8 mouse cellular contexts compared by ENCODE assay signal in the genomic region with DNA sequence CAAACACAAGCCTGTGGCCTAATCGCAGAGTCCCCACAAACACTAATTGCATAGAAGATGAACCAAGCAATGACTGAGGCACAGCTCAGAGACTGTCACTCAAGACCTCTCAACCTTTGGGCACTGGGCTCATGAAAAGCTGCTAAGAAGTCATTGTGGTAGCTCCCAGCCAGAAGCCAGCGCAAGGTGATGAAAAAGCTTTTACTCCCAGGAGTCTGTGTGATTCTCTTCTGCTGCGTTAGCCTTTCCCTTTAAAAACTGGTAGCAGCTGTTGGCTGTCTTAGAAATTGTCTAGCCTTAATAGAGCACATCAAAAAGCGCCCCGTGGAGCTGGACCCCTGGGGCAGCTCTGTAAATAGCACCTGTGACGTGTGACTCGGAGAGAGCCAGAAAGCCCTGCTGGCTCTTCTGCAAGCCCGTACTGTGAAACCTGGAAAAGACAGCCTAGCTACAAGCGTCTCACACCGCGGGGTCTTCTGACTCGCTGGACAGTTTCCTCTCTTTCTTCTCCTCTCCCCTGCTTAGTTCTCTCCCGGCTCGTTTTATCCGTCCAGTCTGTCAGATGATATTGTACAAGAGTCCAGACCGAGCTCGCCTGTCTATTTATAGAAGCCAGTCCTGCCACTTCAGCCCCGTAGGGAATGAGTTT. TPM values are rescaled to one million over a fixed set of nuclear protein-coding genes. Genes with fewer than 3 reads are reported as not detected.
A peak's percentile ranks its signal among the peaks of the same experiment; 100 is the strongest.
DNase-seq lines count a peak whose midpoint lies in the region; ATAC-seq and TF ChIP-seq lines count a peak whose summit lies in the region.

No protein-coding gene starts in this region.

- peak; percentile 64 for ATAC-seq in limb, embryonic 13.5 days (ENCODE audit: low FRiP score, low read depth)

- no peaks in the 10 kb centered on the region for H3K79me2 ChIP-seq in myocyte (ENCODE audit: control insufficient read depth, insufficient read depth)

- 16% methylated on average over 18 of the region's 18 CpGs for WGBS in forebrain, embryonic 10.5 days
- WGBS in limb, embryonic 13.5 days = 7% methylated on average over 18 of the region's 18 CpGs

- no peak overlapping the region for H3ac ChIP-seq in myocyte (ENCODE audit: control insufficient read depth, insufficient read length)

- no peaks in the 10 kb centered on the region for H3K9me3 ChIP-seq in forebrain, embryonic 10.5 days
- no peaks in the 10 kb centered on the region for H3K9me3 ChIP-seq in limb, embryonic 13.5 days

- H3K36me3 ChIP-seq in forebrain, embryonic 10.5 days (replicated peaks) = no peaks in the 10 kb centered on the region
- no peaks in the 10 kb centered on the region for H3K36me3 ChIP-seq in limb, embryonic 13.5 days
- H3K36me3 ChIP-seq in myocyte (ENCODE audit: control insufficient read depth, insufficient read depth) = no peaks in the 10 kb centered on the region

- peak overlapping the region; percentile 56 for H3K4me2 ChIP-seq in limb, embryonic 13.5 days (replicated peaks)
- H3K4me2 ChIP-seq in myocyte (ENCODE audit: low read depth) = peak overlapping the region; percentile 57

- H3K27ac ChIP-seq in forebrain, embryonic 10.5 days = no peak overlapping the region
- no peak overlapping the region for H3K27ac ChIP-seq in limb, embryonic 13.5 days

- no peak overlapping the region for H3K9ac ChIP-seq in limb, embryonic 13.5 days

- TF ChIP-seq POLR2A in myocyte (IDR thresholded peaks at IDR 0.05; ENCODE audit: insufficient read length, low read depth) = no peak

- peak; percentile 10 for DNase-seq in right cerebral cortex, postnatal 25 days
- DNase-seq in right cerebral cortex, postnatal 14 days = no peak
- peak; percentile 25 for DNase-seq in forebrain, embryonic 10.5 days (ENCODE audit: extremely low spot score, low spot score)
- DNase-seq in heart, postnatal 10 days = peak; percentile 58 to 63
- no peak for DNase-seq in urinary bladder, postnatal 36 days (ENCODE audit: low spot score in 2 of 2)
- no peak for DNase-seq in urinary bladder, postnatal 25 days (ENCODE audit: low spot score)

- peak overlapping the region; percentile 32 for H3K4me3 ChIP-seq in forebrain, embryonic 10.5 days
- H3K4me3 ChIP-seq in limb, embryonic 13.5 days = peak overlapping the region; percentile 22
- no peak overlapping the region for H3K4me3 ChIP-seq in myocyte

- H3K27me3 ChIP-seq in forebrain, embryonic 10.5 days (ENCODE audit: poor library complexity, severe bottlenecking) = peaks cover 11% of the 10 kb centered on the region
- H3K27me3 ChIP-seq in limb, embryonic 13.5 days = peaks cover 8% of the 10 kb centered on the region; the same call in 1 of the 2 replicates
- H3K27me3 ChIP-seq in myocyte (ENCODE audit: control insufficient read depth, insufficient read depth, insufficient read length) = no peaks in the 10 kb centered on the region

- intact Hi-C loops in heart, postnatal 10 days (cut with DNase I) = loop anchor here (2.0 kb wide), 2 partner anchors 30 to 38 kb away; no protein-coding TSS in a partner anchor

- peaks cover 18% of the 10 kb centered on the region for H3K4me1 ChIP-seq in forebrain, embryonic 10.5 days
- peaks cover 8% of the 10 kb centered on the region for H3K4me1 ChIP-seq in limb, embryonic 13.5 days

TF ChIP-seq in myocyte, 11 proteins besides CTCF, POLR2A, EP300 and RAD21:
- TF ChIP-seq MYOD1 (IDR thresholded peaks at IDR 0.05; ENCODE audit: control insufficient read depth in 1 of 3, insufficient read length in 2 of 3, low read depth in 2 of 3) (no peak), REST (IDR thresholded peaks at IDR 0.05; ENCODE audit: insufficient read depth, insufficient read length) (no peak), MAX (IDR thresholded peaks at IDR 0.05; ENCODE audit: low read depth) (no peak), CEBPB (IDR thresholded peaks at IDR 0.05; ENCODE audit: insufficient read depth, poor library complexity, severe bottlenecking) (no peak), E2F4 (IDR thresholded peaks at IDR 0.05; ENCODE audit: insufficient read depth) (no peak), TCF12 (IDR thresholded peaks at IDR 0.05; ENCODE audit: insufficient read depth, poor library complexity, severe bottlenecking) (no peak), POLR2AphosphoS2 (IDR thresholded peaks at IDR 0.05; ENCODE audit: insufficient read length, low read depth) (no peak), MYOG (IDR thresholded peaks at IDR 0.05; ENCODE audit: control insufficient read depth in 1 of 3, insufficient read depth in 1 of 3, insufficient read length in 2 of 3, low read depth in 2 of 3) (no peak), USF1 (IDR thresholded peaks at IDR 0.05; ENCODE audit: low read depth) (no peak), TCF3 (IDR thresholded peaks at IDR 0.05; ENCODE audit: insufficient read length, low read depth) (no peak), SRF (IDR thresholded peaks at IDR 0.05; ENCODE audit: control insufficient read depth, insufficient read length, low read depth) (no peak)

RNA-seq across cellular contexts. Expression of gene Serbp1, which starts 9.4 kb away (rescaled TPM):
- 499 and 557 TPM in 2 replicates for polyA plus RNA-seq in forebrain, embryonic 10.5 days (2016; fragmentation: Nextera tagmentation; extraction: Ambion mirVana)
- 100 to 1,000 TPM; 247 to 271 TPM for total RNA-seq in heart, postnatal 10 days (2021)
- 391 and 419 TPM in 2 replicates for polyA plus RNA-seq in limb, embryonic 13.5 days (2015; fragmentation: Nextera tagmentation; extraction: Ambion mirVana)
- 379 TPM for polyA plus RNA-seq in myocyte (2012; fragmentation: generic; extraction: Trizol)

Comparison
In these comparisons a context has a peak if more than half of its experiments do, and no peak if none do; other contexts are left out.
1. DNase-seq: peak in right cerebral cortex, postnatal 25 days (single experiment), forebrain, embryonic 10.5 days (single experiment) and heart, postnatal 10 days (2 of 2); none in right cerebral cortex, postnatal 14 days (single experiment), urinary bladder, postnatal 36 days (0 of 2) and urinary bladder, postnatal 25 days (single experiment).